ENCODE assay signal across 11 mouse cellular contexts in genomic region chr4:109980321-109981082, GRCm38 (mm10). TPM values are rescaled to one million over a fixed set of nuclear protein-coding genes. Genes with fewer than 3 reads are reported as not detected.
DNase-seq lines count a peak whose midpoint lies in the region; ATAC-seq and TF ChIP-seq lines count a peak whose summit lies in the region.
"Had no signal": no experiment of that assay in that cellular context is flagged by ENCODE, and none has a peak within 500 bp of the region (broad histone marks: within the 10 kb centered on the region; RNA-seq: fewer than 3 reads in every experiment).

No protein-coding gene starts in this region.

- peaks cover 2% of the 10 kb centered on the region; the same call in 1 of the 2 replicates for H3K9me3 ChIP-seq in heart, embryonic 15.5 days (replicated peaks)
- no peaks in the 10 kb centered on the region for H3K9me3 ChIP-seq in ES-E14 (ENCODE audit: control insufficient read depth, insufficient read depth, low read depth, low read length)
- H3K9me3 ChIP-seq in forebrain, embryonic 14.5 days (replicated peaks; ENCODE audit: control insufficient read depth, low read length), result no peaks in the 10 kb centered on the region

- no peak for DNase-seq in heart, adult 8-10 months (ENCODE audit: low spot score)
- no peak for DNase-seq in ES-E14 (ENCODE audit: low read depth, low spot score)
- DNase-seq in forebrain, embryonic 14.5 days (ENCODE audit: low spot score), result peak; percentile 66
- peak; percentile 12 for DNase-seq in mesoderm, embryonic 11.5 days (ENCODE audit: low read depth, low spot score)
- no peak for DNase-seq in adrenal gland, postnatal 10 days
- DNase-seq in gastrocnemius, postnatal 25 days, result no peak
- DNase-seq: cerebellum, adult 18-20 months; kidney, adult 9 months had no signal

- no peaks in the 10 kb centered on the region for H3K36me3 ChIP-seq in heart, embryonic 15.5 days
- H3K36me3 ChIP-seq in ES-E14 (ENCODE audit: control insufficient read depth, insufficient read depth, low read length, poor library complexity, severe bottlenecking), result no peaks in the 10 kb centered on the region
- H3K36me3 ChIP-seq in forebrain, embryonic 14.5 days (ENCODE audit: control insufficient read depth, insufficient read depth, low read length), result peaks cover 8% of the 10 kb centered on the region; the same call in 1 of the 2 replicates

- peaks cover 97% of the 10 kb centered on the region for H3K27me3 ChIP-seq in heart, embryonic 15.5 days
- H3K27me3 ChIP-seq in forebrain, embryonic 14.5 days (replicated peaks; ENCODE audit: control insufficient read depth, insufficient read depth, low read length), result peaks cover 63% of the 10 kb centered on the region

- WGBS in heart, embryonic 15.5 days, result 10% methylated on average over 29 of the region's 29 CpGs
- WGBS in forebrain, embryonic 14.5 days, result under 1% methylated on average over 29 of the region's 29 CpGs

- in situ Hi-C loops in ES-E14 (cut with MboI; ENCODE audit: low sequenced_read_pairs in 2 of 2, unreplicated experiment in 2 of 2), result loop anchor here in 1 of 2 experiments (5.0 kb wide), 1 partner anchor 323 kb away; no protein-coding TSS in a partner anchor

- H3K9ac ChIP-seq in heart, embryonic 15.5 days, result no peak overlapping the region
- no peak overlapping the region; the same call in 1 of the 2 replicates for H3K9ac ChIP-seq in ES-E14 (ENCODE audit: insufficient read depth, low read depth, low read length, poor library complexity, severe bottlenecking)
- peak overlapping the region; percentile 90 for H3K9ac ChIP-seq in forebrain, embryonic 14.5 days (ENCODE audit: low read length)

- H3K4me2 ChIP-seq in heart, embryonic 15.5 days, result peak overlapping the region; percentile 52
- H3K4me2 ChIP-seq in forebrain, embryonic 14.5 days (ENCODE audit: low read length), result peak overlapping the region; percentile 81

- peaks cover 52% of the 10 kb centered on the region for H3K4me1 ChIP-seq in heart, embryonic 15.5 days (replicated peaks)
- H3K4me1 ChIP-seq in ES-E14 (ENCODE audit: control insufficient read depth in 2 of 2, insufficient read depth in 2 of 2, low read length in 2 of 2, poor library complexity in 1 of 2), result peaks cover 0 to 14% of the 10 kb centered on the region in 2 experiments; a peak in 1 of 4 replicates
- no peaks in the 10 kb centered on the region for H3K4me1 ChIP-seq in forebrain, embryonic 14.5 days (ENCODE audit: control insufficient read depth, insufficient read depth, low read length)

- no peak overlapping the region for H3K27ac ChIP-seq in heart, embryonic 15.5 days
- no peak overlapping the region for H3K27ac ChIP-seq in ES-E14 (ENCODE audit: insufficient read depth, low read depth, low read length, poor library complexity, severe bottlenecking)
- peak overlapping the region; percentile 83 for H3K27ac ChIP-seq in forebrain, embryonic 14.5 days (ENCODE audit: low read depth, low read length)

- peak overlapping the region; percentile 35 for H3K4me3 ChIP-seq in heart, embryonic 15.5 days
- peak overlapping the region; percentile 34 to 66 for H3K4me3 ChIP-seq in ES-E14 (ENCODE audit: insufficient read depth in 1 of 2, low read depth in 1 of 2, low read length in 2 of 2, poor library complexity in 1 of 2, severe bottlenecking in 1 of 2)
- peak overlapping the region; percentile 60 for H3K4me3 ChIP-seq in forebrain, embryonic 14.5 days (ENCODE audit: low read depth, low read length)

- ATAC-seq in heart, embryonic 15.5 days (replicated peaks; ENCODE audit: insufficient number of reproducible peaks, insufficient read depth, low FRiP score, low read depth), result no peak
- no peak for ATAC-seq in forebrain, embryonic 14.5 days
- no peak for ATAC-seq in CD4-positive, CD25-positive, alpha-beta regulatory T cell, adult 4 months

TF ChIP-seq in ES-E14, 5 proteins besides CTCF, POLR2A, EP300 and RAD21:
- no peak for TF ChIP-seq ZC3H11A (IDR thresholded peaks at IDR 0.05; ENCODE audit: borderline replicate concordance, low read depth, low read length)
- no peak for TF ChIP-seq ZNF384 (IDR thresholded peaks at IDR 0.05; ENCODE audit: low read depth, low read length)
- TF ChIP-seq MAFK (IDR thresholded peaks at IDR 0.05; ENCODE audit: insufficient read depth, low read depth, low read length), result no peak
- TF ChIP-seq HCFC1 (IDR thresholded peaks at IDR 0.05; ENCODE audit: borderline replicate concordance, insufficient read depth, low read length), result no peak
- TF ChIP-seq CHD2 (IDR thresholded peaks at IDR 0.05; ENCODE audit: low read depth, low read length), result no peak

RNA-seq across cellular contexts. Expression of gene Dmrta2, which starts 2.6 kb away (rescaled TPM):
- polyA plus RNA-seq in heart, embryonic 15.5 days (2015; fragmentation: Nextera tagmentation; extraction: Ambion mirVana), result 0.09 TPM in 1 of 2 replicates, not detected in the other
- under 1 TPM in 1 of 4 experiments, not detected in 3; 0.09 TPM for total RNA-seq in heart, adult 8-10 months (2022)
- total RNA-seq in ES-E14 (2012; rRNA removed), result 1.2 and 1.9 TPM in 2 replicates
- 4.1 and 5.9 TPM in 2 replicates for polyA plus RNA-seq in forebrain, embryonic 14.5 days (2014; fragmentation: Nextera tagmentation; extraction: Ambion mirVana)
- under 1 TPM in 1 of 2 experiments, not detected in 1; 0.09 TPM for total RNA-seq in adrenal gland, postnatal 10 days (2021)
- not detected for total RNA-seq in gastrocnemius, postnatal 25 days (2021)
- polyA plus RNA-seq in CD4-positive, CD25-positive, alpha-beta regulatory T cell, adult 4 months (2017; shearing (Covaris generic)), result not detected
- total RNA-seq: neutrophil, adult 5-6 weeks had no signal

Comparison
In these comparisons a context has a peak if more than half of its experiments do, and no peak if none do; other contexts are left out.
1. DNase-seq: peak in forebrain, embryonic 14.5 days (single experiment) and mesoderm, embryonic 11.5 days (single experiment); none in heart, adult 8-10 months (single experiment), ES-E14 (single experiment), adrenal gland, postnatal 10 days (single experiment) and gastrocnemius, postnatal 25 days (single experiment).
2. Peak in every context shown above with its lines, with median percentiles within 50 percentile points of each other: H3K4me3 ChIP-seq.